Mouse (Mus musculus) limb, embryonic 11.5 days (tissue): ENCODE results near the gene Skiv2l. TPM values are rescaled to one million over a fixed set of nuclear protein-coding genes. Genes with fewer than 3 reads are reported as not detected.
"Not testable (repeated sequence)": the region's sequence is repeated elsewhere in the genome, so short reads cannot be mapped to it uniquely, and the experiment has no call there.

Source experiments
- ATAC-seq: fragments of 200-750 bp; cut with Nextera tagmentation; 2 replicates; pipeline ENCODE4 v1.8.0; 2017; ENCODE audit warnings: low read depth; ENCODE audit not compliant: insufficient number of reproducible peaks, low FRiP score, low TSS enrichment
- DNase-seq: peaks from one replicate; pipeline ENCODE4 v3.0.0-alpha.2; 2015; ENCODE audit warnings: low spot score
- H3K27ac ChIP-seq: fragments of 300-500 bp; sonication (generic); replicated peaks from 2 replicates; pipeline ENCODE4 v1.5.1; 2014; ENCODE audit warnings: low read depth, mild to moderate bottlenecking, low read length
- H3K27me3 ChIP-seq: fragments of 300-500 bp; sonication (generic); 2 replicates; pipeline ENCODE4 v1.6.1; 2014; ENCODE audit warnings: mild to moderate bottlenecking, low read length, mixed read lengths; ENCODE audit not compliant: control insufficient read depth, insufficient read depth
- H3K36me3 ChIP-seq: fragments of 300-500 bp; sonication (generic); 2 replicates; pipeline ENCODE4 v1.6.1; 2014; ENCODE audit warnings: mild to moderate bottlenecking, low read length, moderate library complexity, mixed read lengths; ENCODE audit not compliant: control insufficient read depth, insufficient read depth
- H3K4me1 ChIP-seq: fragments of 300-500 bp; sonication (generic); 2 replicates; pipeline ENCODE4 v1.6.1; 2014; ENCODE audit warnings: low read length, mixed read lengths; ENCODE audit not compliant: control insufficient read depth, insufficient read depth
- H3K4me2 ChIP-seq: fragments of 300-500 bp; sonication (generic); 2 replicates; pipeline ENCODE4 v1.6.1; 2014; ENCODE audit warnings: low read depth, mild to moderate bottlenecking, moderate library complexity; ENCODE audit not compliant: severe bottlenecking
- H3K4me3 ChIP-seq: fragments of 300-500 bp; sonication (generic); 2 replicates; pipeline ENCODE4 v1.5.1; 2014; ENCODE audit warnings: low read depth, low read length
- H3K9ac ChIP-seq: fragments of 300-500 bp; sonication (generic); 2 replicates; pipeline ENCODE4 v1.6.1; 2014; ENCODE audit warnings: mild to moderate bottlenecking, low read length
- H3K9me3 ChIP-seq: fragments of 300-500 bp; sonication (generic); 2 replicates; pipeline ENCODE4 v1.6.1; 2016; ENCODE audit warnings: low read length; ENCODE audit not compliant: control insufficient read depth
- WGBS: fragments of 180-500 bp; shearing (Covaris S2); extraction: QIAGEN DNeasy Blood & Tissue Kit; methylation state at CpG from one replicate; pipeline ENCODE4 v1.1.7; 2014; 5-methylcytosine and 5-hydroxymethylcytosine counted together
- polyA plus RNA-seq: library from polyadenylated mRNA; unstranded; fragments of >200 nt; fragmentation: Nextera tagmentation; extraction: Ambion mirVana; gene quantifications from 2 replicates; pipeline ENCODE4 v1.2.1, GENCODE M21; 2014

Skiv2l gene
- polyA plus RNA-seq, 1 experiment from 2014 or later: 43.2 TPM

DNA sequence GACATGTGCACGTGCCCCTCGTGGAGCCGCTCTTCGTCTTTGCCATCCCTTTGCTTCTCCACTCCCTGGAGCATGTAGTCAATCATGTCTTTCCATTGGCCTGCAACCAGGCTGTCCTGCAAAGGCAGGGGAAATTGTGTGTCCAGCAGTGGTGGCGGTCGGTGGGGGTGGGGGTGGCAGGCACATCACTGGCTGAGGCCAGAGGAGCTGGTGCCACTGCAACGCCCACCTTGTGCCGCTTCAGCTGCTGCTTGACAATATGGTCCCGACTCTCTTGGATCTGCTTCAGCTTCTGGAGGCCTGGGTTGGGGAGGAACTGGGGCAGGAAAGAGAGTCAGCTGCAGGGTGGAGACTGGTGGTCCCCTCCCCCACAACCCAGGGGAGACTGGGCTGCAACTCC lies 47.3 kb downstream of the Skiv2l start:
- not testable (repeated sequence) for H3K4me3 ChIP-seq, H3K27ac ChIP-seq, H3K36me3 ChIP-seq, H3K4me1 ChIP-seq, H3K4me2 ChIP-seq, H3K9me3 ChIP-seq, ATAC-seq, H3K9ac ChIP-seq, DNase-seq, H3K27me3 ChIP-seq
- 93% methylated on average over 9 of the region's 9 CpGs for WGBS

DNA sequence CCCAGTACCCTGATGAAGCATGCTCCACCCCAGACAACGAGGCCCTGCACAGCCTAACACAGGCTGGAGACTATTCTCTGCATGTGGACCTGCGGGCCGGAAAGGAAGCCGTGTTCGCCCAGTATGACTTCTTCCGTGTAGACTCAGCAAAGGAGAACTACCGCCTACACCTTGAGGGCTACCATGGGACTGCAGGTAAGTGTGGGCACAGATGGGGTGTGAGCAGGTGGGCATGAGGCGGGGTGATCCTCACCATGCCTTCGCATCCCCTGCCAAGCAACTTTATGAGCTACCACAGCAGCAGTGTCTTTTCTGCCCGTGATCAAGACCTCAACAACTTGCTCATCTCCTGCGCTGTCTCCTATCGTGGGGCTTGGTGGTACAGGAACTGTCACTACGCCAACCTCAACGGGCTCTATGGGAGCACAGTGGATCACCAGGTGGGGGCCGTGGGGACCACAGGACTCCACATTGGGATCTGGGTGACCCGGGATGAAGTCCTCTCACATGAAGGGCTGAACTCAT lies 49.2 kb downstream of the Skiv2l start:
- DNase-seq, H3K27ac ChIP-seq, H3K27me3 ChIP-seq, ATAC-seq, H3K4me2 ChIP-seq, H3K9me3 ChIP-seq, H3K9ac ChIP-seq, H3K36me3 ChIP-seq, H3K4me1 ChIP-seq, H3K4me3 ChIP-seq: not testable (repeated sequence)
- WGBS: 93% methylated on average over 16 of the region's 16 CpGs

DNA sequence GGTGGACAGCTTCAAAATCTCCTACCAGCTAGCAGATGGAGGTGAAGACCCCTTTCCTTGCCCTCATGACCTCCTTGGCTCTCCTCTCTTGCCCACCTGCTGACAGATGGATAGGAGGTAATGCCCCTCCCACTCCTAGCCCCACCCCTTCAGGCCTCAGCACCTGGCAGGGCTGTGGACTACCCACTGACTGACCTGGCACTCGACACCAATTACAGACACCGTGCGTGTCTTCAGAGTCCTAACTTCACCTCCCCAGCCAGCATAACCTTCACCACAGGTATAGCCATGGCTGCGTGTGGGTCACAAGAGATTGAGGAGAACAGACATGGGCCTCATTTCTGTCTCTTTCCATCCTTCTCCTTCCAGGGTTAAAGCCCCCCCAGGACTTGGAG lies 50.5 kb downstream of the Skiv2l start:
- ATAC-seq: no peak
- WGBS: 77% methylated on average over 4 of the region's 4 CpGs
- Histone ChIP-seq H3K27me3 (no peaks in the 10 kb centered on the region), H3K9ac (no peak overlapping the region), H3K4me2 (no peak overlapping the region), H3K27ac (no peak overlapping the region), H3K36me3 (no peaks in the 10 kb centered on the region), H3K9me3 (no peaks in the 10 kb centered on the region), H3K4me3 (no peak overlapping the region), H3K4me1 (no peaks in the 10 kb centered on the region)
- DNase-seq: no peak

DNA sequence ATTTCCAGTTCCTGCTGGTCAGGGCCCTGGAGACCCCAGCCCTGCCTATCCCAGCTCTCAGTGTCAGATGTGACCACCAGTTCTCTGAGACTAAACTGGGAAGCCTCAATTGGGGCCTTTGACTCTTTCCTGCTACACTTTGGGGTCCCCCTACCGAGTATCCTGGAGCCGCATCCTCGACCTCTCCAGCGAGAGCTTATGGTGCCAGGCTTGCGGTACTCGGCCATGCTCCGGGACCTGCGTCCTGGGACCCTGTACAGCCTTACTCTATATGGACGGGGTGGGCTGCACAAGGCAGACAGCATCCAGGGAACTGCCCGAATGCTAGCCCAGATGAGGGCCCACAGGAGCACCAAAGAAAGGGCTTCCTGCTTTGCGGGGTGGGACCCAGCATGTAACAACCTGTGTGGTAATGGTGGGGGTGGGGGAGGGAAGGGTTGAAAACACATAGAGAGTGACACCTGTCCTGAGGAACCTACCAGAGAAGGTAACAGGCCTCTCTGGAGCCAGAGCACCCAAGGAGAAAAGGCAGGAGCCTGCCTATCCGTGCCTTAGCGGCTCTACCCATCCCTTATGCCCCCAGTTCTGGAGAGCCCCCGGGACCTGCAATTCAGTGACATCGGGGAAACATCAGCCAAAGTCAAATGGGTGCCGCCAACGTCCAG lies 51.0 kb downstream of the Skiv2l start:
- Histone ChIP-seq H3K9me3 (no peaks in the 10 kb centered on the region), H3K36me3 (no peaks in the 10 kb centered on the region), H3K4me3 (no peak overlapping the region), H3K27me3 (no peaks in the 10 kb centered on the region), H3K27ac (no peak overlapping the region), H3K9ac (no peak overlapping the region), H3K4me1 (no peaks in the 10 kb centered on the region), H3K4me2 (no peak overlapping the region)
- DNase-seq (no peak), ATAC-seq (no peak)
- WGBS: 92% methylated on average over 13 of the region's 17 CpGs

DNA sequence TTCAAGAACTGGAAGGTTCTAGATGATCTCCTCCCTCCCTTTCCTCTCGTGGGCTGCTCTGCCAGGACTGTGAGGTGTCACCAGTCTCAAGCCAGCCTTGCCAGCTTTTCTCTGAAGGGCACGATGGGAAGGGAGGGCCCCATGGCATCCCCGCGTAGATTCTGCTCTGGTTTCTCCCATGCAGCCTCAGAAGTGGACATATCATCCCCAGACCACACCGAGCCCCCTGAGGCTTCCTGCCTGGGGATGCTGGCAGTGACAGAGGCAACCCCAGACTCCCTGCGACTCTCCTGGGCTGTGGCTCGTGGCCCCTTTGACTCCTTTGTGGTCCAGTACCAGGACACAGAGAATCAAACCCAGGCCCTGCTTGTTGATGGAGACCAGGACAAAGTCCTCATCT lies 51.9 kb downstream of the Skiv2l start:
- 80% methylated on average over 7 of the region's 7 CpGs for WGBS
- not testable (repeated sequence) for H3K4me2 ChIP-seq, H3K9ac ChIP-seq, ATAC-seq, H3K27ac ChIP-seq, H3K36me3 ChIP-seq, DNase-seq, H3K9me3 ChIP-seq, H3K4me1 ChIP-seq, H3K27me3 ChIP-seq, H3K4me3 ChIP-seq

DNA sequence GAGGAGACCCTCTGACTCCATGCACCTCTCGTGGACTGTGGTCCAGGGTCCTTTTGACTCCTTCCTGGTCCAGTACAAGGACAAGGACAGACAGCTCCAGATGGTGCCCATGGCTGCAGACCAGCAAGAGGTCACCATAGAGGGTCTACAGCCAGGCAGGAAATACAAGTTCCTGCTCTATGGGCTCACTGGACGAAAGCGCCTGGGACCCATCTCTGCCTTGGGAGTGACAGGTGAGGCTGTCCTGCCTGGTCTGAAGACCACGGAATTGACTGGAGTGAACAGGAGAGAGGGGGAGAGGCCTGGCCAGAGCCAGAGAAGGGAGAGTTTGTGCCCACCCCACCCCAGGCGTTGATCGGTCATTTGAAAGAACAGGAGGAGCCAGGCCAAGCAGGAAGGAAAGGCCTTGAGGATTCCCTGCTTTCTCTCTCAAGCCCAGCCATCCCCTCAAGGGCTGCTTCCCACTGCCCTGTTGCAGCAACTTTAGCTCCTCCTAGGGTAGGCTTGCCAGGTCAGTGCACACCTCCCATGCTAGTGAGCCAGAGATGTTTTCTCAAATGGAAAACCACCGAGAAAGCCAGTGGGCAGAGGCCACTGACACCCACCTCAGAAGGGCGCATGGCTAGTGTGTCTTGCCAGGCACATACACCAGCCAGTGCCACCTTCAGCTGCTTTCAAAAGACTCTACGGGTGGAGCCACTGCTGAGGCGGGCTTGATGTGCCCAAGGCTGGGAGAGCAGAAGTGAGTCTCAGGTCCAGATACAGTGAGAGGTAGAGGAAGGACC lies 52.6 kb downstream of the Skiv2l start:
- H3K4me2 ChIP-seq, H3K9ac ChIP-seq, ATAC-seq, DNase-seq, H3K36me3 ChIP-seq, H3K27me3 ChIP-seq, H3K27ac ChIP-seq, H3K9me3 ChIP-seq, H3K4me3 ChIP-seq, H3K4me1 ChIP-seq: not testable (repeated sequence)
- 87% methylated on average over 10 of the region's 10 CpGs for WGBS

DNA sequence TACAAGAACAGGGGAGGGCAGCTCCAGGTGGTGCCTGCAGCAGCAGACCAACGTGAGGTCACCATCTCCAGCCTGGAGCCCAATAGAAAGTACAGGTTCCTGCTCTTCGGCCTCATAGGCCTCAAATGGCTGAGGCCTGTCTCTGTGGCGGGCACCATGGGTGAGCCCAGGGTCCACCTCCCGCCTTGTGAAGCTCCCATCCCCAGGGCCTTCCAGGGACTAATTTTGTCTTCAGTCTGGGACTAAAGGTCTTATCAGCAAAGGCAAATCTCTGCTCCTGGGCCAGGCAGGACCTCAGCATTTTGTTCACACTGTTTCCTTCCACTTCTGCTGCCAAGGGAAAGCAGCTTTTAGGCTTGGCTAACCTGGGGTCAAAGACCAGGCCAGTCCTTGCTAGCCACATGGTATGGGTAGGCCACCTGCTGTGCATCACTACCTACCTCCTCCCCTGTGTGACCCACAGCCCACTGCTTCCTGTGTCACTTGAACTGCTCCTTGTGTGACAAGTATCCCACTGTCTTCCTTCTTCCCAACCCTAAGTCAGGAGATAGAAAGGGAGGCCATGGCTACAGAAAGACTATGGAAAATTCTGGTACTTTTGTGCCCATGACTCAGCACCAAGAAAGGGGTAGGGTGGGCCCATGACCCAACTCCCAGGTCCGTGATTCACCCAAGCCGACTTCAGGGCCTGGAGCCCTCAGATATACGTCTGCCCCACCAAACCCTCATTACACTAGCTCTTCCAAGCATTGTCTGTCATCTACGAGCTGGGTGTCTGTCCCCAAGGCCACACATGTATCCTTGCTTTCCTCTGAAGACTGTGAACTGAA lies 53.5 kb downstream of the Skiv2l start:
- Histone ChIP-seq H3K36me3 (no peaks in the 10 kb centered on the region), H3K9me3 (no peaks in the 10 kb centered on the region), H3K4me2 (no peak overlapping the region), H3K4me3 (no peak overlapping the region), H3K27ac (no peak overlapping the region), H3K9ac (no peak overlapping the region), H3K4me1 (no peaks in the 10 kb centered on the region), H3K27me3 (no peaks in the 10 kb centered on the region)
- WGBS: 86% methylated on average over 8 of the region's 8 CpGs
- ATAC-seq (no peak), DNase-seq (no peak)

DNA sequence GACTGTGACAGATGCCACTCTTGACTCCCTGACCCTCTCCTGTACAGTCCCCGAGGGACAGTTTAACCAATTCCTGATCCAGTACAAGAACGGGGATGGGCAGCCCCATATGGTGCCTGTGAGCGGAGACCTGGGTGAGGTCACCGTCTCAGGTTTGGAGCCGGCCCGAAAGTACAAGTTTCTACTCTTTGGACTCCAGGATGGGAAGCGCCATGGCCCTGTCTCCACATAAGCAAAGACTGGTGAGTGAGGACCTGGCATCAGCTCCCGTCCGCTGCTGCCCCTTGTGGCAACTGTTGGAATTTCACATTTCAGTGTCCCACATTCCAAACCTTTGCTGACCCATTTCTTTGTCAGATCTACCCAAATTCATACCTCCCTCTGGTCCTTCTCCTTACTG lies 54.4 kb downstream of the Skiv2l start:
- no peaks in the 10 kb centered on the region for H3K27me3 ChIP-seq
- no peaks in the 10 kb centered on the region for H3K9me3 ChIP-seq
- DNase-seq (peak; percentile 67), ATAC-seq (no peak)
- H3K4me3 ChIP-seq: no peak overlapping the region
- WGBS: 66% methylated on average over 9 of the region's 9 CpGs
- H3K36me3 ChIP-seq: no peaks in the 10 kb centered on the region
- H3K9ac ChIP-seq: no peak overlapping the region
- H3K4me1 ChIP-seq: no peaks in the 10 kb centered on the region
- no peak overlapping the region for H3K4me2 ChIP-seq
- H3K27ac ChIP-seq: no peak overlapping the region
